Mouse (Mus musculus): ENCODE results near the gene Hnf1b.

Hnf1b gene

GRCm38 (mm10) chr11:83849529-83850335, at the start of gene Hnf1b:
Hnf1b (plus strand) TSS chr11:83850063.
- DNase-seq (ENCODE audit: low spot score) = no peak

- DNase-seq (ENCODE audit: low spot score) = no peak
Measured at GRCm38 (mm10) chr11:83802166-83802565, 47.7 kb upstream of the Hnf1b start.

GRCm38 (mm10) chr11:83802581-83802980, 47.3 kb upstream of the Hnf1b start:
- no peak for DNase-seq (ENCODE audit: low spot score)

- no peak for DNase-seq (ENCODE audit: low spot score)
Measured at GRCm38 (mm10) chr11:83810441-83810840, 39.4 kb upstream of the Hnf1b start.

- no peak for DNase-seq (ENCODE audit: low spot score)
Measured at GRCm38 (mm10) chr11:83815191-83815590, 34.7 kb upstream of the Hnf1b start.

- DNase-seq (ENCODE audit: low spot score) = peak; percentile 4
Measured at GRCm38 (mm10) chr11:83815628-83816027, 34.2 kb upstream of the Hnf1b start.

GRCm38 (mm10) chr11:83817048-83817447, 32.8 kb upstream of the Hnf1b start:
- no peak for DNase-seq (ENCODE audit: low spot score)

- no peak for DNase-seq (ENCODE audit: low spot score)
Measured at GRCm38 (mm10) chr11:83817994-83818393, 31.9 kb upstream of the Hnf1b start.

GRCm38 (mm10) chr11:83818591-83819127, 31.2 kb upstream of the Hnf1b start:
- no peak for DNase-seq (ENCODE audit: low spot score)

- DNase-seq (ENCODE audit: low spot score) = no peak
Measured at GRCm38 (mm10) chr11:83819806-83820483, 29.9 kb upstream of the Hnf1b start.

GRCm38 (mm10) chr11:83826142-83826541, 23.7 kb upstream of the Hnf1b start:
- no peak for DNase-seq (ENCODE audit: low spot score)

GRCm38 (mm10) chr11:83828553-83829142, 21.2 kb upstream of the Hnf1b start:
- no peak for DNase-seq (ENCODE audit: low spot score)

GRCm38 (mm10) chr11:83832389-83832788, 17.5 kb upstream of the Hnf1b start:
- DNase-seq (ENCODE audit: low spot score) = no peak

- DNase-seq (ENCODE audit: low spot score) = no peak
Measured at GRCm38 (mm10) chr11:83833517-83833916, 16.3 kb upstream of the Hnf1b start.

- DNase-seq (ENCODE audit: low spot score) = no peak
Measured at GRCm38 (mm10) chr11:83833959-83834496, 15.8 kb upstream of the Hnf1b start.

GRCm38 (mm10) chr11:83839451-83839850, 10.4 kb upstream of the Hnf1b start:
- DNase-seq (ENCODE audit: low spot score) = no peak

- no peak for DNase-seq (ENCODE audit: low spot score)
Measured at GRCm38 (mm10) chr11:83843534-83843933, 6.3 kb upstream of the Hnf1b start.

- DNase-seq (ENCODE audit: low spot score) = no peak
Measured at GRCm38 (mm10) chr11:83850586-83851272, 866 bp downstream of the Hnf1b start.

GRCm38 (mm10) chr11:83851273-83852015, 1.6 kb downstream of the Hnf1b start:
- DNase-seq (ENCODE audit: low spot score) = no peak

- DNase-seq (ENCODE audit: low spot score) = no peak
Measured at GRCm38 (mm10) chr11:83852016-83852355, 2.1 kb downstream of the Hnf1b start.

GRCm38 (mm10) chr11:83852501-83853211, 2.8 kb downstream of the Hnf1b start:
- no peak for DNase-seq (ENCODE audit: low spot score)

Data from spleen, adult 12 weeks (tissue).